Mouse (Mus musculus): Measurements from ENCODE around the gene Epb41l4b.

Gene Epb41l4b

DNA sequence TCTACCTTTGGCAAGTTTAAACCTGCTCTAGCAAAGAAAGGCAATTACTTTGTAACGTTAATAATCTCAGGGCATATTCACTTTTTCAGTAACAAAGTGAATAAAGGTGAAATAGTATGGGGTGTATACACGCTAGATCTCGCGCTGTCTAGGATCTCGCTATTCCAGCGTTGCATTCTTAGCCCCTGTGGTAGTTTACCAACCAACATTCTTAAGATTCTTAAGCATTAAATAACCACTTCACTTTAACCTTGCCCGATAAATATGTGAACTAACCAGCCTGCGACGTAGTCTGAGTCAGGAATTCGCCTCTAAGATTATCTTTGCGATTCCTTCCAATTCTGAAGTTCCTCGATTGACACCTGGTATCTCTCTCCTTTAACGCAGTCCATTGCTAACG lies 197.1 kb downstream of the Epb41l4b start:
- DNase-seq (ENCODE audit: low read depth, low spot score) = peak; percentile 71

DNA sequence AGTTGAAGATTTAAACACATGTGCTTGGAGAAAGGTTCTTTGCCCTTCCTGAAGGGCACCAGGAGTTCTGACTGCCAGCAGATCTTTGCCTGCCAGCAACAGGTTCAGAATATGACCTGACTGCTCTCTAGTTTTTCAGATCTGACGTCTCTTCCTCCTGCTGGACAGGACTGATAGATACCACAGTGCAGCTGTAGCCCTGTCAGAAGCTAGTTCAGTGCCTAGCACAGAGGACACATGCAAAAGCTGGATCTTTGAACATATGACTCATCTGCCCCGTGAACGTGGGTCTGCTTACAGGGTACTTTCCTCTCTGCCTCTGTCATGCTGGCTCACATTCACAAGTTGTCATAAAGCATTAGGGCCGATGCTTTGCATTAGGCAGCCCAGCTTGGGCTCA lies 199.0 kb downstream of the Epb41l4b start:
- no peak for DNase-seq (ENCODE audit: low read depth, low spot score)

DNA sequence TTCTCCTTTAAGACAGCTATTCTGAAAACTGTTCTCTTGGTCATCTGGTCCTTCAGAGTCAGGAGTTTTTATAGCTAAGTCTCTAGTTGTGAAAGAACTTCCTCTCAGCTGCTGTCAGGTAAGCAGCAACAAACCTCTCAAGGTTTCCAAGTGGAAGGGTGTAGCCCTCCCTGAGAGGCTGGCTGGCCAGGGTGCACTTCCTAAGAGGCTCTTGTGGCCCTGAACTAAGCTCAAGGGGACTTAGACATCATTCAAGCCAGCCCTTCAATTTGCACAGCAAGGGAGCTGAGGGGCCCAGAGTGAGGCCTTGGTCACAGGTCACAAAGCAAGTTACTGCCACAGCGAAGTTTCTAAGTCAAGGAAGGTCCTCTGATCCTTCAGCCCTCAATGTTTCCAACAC lies 200.0 kb downstream of the Epb41l4b start:
- DNase-seq (ENCODE audit: low read depth, low spot score) = no peak

DNA sequence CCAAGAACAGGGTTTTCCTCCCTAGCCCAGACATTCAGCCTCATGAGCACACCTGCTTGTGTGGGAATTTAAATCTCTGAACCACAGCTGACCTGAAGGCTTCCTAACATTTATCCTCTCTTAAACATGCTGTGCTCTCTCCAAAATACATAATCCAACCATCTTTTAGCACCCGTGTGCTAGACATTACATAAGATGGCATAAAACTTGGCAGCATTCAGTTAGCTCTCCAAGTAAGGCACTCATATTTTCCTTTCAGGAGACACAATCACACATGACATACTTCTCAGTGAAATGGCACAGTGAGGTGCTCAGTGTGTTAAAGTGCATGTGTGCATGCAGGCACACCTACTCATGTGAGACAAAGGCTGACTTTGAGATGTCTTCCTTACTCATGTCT lies 200.7 kb downstream of the Epb41l4b start:
- DNase-seq (ENCODE audit: low read depth, low spot score) = no peak

All from ZHBTc4 (cell line).